Mouse (Mus musculus) megakaryocyte-erythroid progenitor cell, adult 5 weeks (primary cell): ENCODE data around the gene Wdr62. TPM values are rescaled to one million over a fixed set of nuclear protein-coding genes. Genes with fewer than 3 reads are reported as not detected.

Experiments
- polyA plus RNA-seq: library from polyadenylated mRNA; stranded (reverse); fragments of >175 nt; gene quantifications from 2 replicates; pipeline ENCODE4 v1.2.3, GENCODE M21; 2012

The Wdr62 gene
- polyA plus RNA-seq: 62.9 and 71.0 TPM in 2 replicates

DNA sequence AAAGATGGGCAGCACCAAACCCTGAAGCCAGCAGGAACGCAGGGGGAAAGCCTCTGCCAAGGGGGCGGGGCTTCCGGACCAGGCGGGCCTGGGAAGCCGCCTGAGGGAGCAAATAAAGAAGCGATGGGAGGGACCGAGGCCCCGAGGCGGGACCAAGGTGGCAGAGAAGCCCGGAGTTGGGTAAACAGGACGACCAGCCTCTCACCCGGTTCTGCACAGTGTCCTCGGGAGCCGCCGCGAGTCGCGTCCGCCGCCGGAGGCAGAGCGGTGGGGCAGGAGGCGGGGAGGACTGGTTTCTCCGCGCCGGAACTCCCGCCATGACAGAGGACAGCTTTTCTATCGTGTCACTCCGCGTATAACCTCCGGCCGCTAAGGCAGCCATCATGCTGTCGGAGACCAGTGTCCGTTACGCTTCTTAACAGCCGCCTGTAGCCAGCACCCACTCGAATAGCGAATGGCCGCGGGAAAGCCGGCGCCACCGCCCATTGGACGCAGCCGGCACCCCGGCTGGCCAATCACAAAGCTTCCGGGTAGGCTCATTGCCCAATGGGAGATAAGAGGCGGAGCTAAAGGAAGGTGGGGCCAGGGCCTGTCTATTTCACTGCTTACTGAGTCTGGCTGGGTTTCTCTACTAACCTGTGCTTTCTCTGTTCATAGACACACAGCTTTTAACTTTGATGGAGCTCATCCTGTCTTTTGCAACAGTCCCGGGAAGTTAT, at the start of gene Wdr62, which contains the start of gene Thap8:
Gene Wdr62 (minus strand): TSS at position 469 of the 719 bp plus-strand sequence.
Gene Thap8 (plus strand): TSS at position 144 of the 719 bp plus-strand sequence.

DNA sequence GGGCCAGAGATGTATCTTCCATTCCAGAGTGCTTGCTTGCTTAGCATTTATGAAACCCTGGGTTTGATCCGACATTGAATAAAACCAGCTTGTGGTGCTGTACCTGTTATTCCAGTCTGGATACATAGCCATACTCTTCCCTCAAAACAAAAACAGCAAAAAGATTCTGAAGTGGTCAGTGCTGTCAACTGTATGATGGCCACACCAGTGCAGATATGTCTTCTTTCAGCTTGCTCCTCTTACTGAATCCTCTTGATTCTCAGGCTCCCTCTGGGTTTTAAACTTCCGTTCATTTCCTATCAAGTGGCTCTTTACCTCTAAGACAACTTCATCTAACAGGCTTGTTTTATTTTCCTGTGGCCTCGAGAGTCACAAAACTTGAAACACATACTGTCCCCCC, 43.6 kb upstream of the Wdr62 start, which contains the start of gene Sdhaf1:
Gene Sdhaf1 (minus strand): TSS at position 101 of the 400 bp plus-strand sequence.

DNA sequence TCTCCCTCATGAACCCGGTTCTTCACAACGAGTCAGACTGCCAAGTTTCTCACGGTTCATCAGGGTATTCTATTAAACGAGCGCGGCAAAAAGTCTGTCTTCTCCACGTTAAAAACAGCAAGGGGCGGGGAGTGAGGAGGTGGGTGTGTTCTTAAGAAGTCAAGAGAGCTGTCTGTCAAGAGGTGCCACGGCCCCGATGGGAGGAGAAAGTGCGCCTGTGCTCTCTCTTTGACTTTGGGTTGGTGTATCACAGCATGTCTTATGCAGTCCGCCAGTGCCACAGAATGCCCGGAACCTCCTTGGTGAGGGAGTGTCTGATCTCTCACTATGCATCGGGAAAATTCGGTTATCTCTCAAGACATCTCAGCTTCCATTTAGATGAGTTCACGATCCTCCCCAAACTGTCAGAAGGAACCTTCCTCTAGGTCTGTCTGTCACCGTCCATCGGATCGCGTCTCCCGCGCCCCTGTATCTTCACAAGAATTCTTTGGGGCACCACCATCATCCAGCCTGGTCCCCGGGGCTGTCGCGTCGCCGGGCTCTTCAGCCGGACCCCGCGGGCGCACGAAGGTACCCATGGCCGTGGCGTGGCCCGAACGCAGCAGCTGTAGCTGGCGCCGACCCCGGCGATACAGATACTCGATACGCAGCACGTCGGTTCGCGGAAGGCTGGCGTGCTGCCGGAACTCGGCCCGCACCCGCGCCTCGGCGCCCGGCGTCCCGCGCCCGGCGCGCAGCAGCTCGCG, 41.5 kb upstream of the Wdr62 start, which contains the start of gene E130208F15Rik:
Gene E130208F15Rik (plus strand): TSS at position 202 of the 746 bp plus-strand sequence.

DNA sequence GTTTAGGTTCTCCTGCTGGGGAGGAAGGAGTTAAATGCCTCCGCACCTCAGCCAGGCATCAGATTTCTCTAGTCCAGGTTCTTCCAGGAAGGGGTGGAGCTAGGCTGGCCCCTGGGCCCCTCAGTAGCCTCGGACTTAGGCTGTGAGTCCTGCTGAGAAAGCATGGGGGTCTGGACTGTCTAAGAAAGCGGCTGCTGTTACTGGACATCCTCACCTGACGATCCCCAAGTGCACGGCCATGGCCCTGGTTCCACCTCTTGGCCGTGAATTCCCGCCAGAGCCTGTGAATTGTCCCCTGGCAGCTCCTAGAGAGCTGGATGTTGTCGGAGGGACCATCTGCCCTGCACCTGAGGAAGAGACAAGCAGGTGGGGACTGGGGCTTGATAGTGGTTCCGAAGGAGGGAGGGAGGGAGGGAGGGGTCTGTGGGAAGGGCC, 34.5 kb upstream of the Wdr62 start, which contains the start of gene Syne4:
Gene Syne4 (plus strand): TSS at position 87 of the 435 bp plus-strand sequence.

GRCm38 (mm10) chr7:30308076-30309005, 28.1 kb upstream of the Wdr62 start, which contains the start of gene Alkbh6:
Gene Alkbh6, plus strand, starts transcription at chr7:30308717.

GRCm38 (mm10) chr7:30291215-30292131, 11.3 kb upstream of the Wdr62 start, which contains the start of gene Clip3:
Gene Clip3, plus strand, starts transcription at chr7:30291728.

GRCm38 (mm10) chr7:30235625-30236024, 44.6 kb downstream of the Wdr62 start, which contains the start of gene Ovol3:
Gene Ovol3, minus strand, starts transcription at chr7:30235725.

GRCm38 (mm10) chr7:30231669-30232454, 48.4 kb downstream of the Wdr62 start, which contains the start of the genes Polr2i and Tbcb:
Gene Polr2i, plus strand, starts transcription at chr7:30231948.
Gene Tbcb, minus strand, starts transcription at chr7:30232272.

GRCm38 (mm10) chr7:30198481-30198971, 81.7 kb downstream of the Wdr62 start, which contains the start of gene Capns1:
Gene Capns1, minus strand, starts transcription at chr7:30198811.

Other genes starting within 250 kb of the Wdr62 start
- not detected in 2 replicates for gene Zfp14, start 229.0 kb downstream of the Wdr62 start, polyA plus RNA-seq
- 0.11 and 0.21 TPM in 2 replicates for gene Zfp82, start 207.5 kb downstream of the Wdr62 start, polyA plus RNA-seq
- gene Gm26920, start 190.0 kb downstream of the Wdr62 start, polyA plus RNA-seq: not detected in 2 replicates
- gene Zfp566, start 189.9 kb downstream of the Wdr62 start, polyA plus RNA-seq: 2.1 and 2.5 TPM in 2 replicates
- gene Zfp260, start 185.6 kb downstream of the Wdr62 start, polyA plus RNA-seq: 0.36 and 0.46 TPM in 2 replicates
- 6.9 and 11.1 TPM in 2 replicates for gene Zfp382, start 158.5 kb downstream of the Wdr62 start, polyA plus RNA-seq
- 11.1 and 15.2 TPM in 2 replicates for gene Zfp146, start 110.7 kb downstream of the Wdr62 start, polyA plus RNA-seq
- gene Cox7a1, start 96.3 kb downstream of the Wdr62 start, polyA plus RNA-seq: 1.2 and 1.7 TPM in 2 replicates
- 138 TPM in 2 replicates for gene Capns1, start 81.6 kb downstream of the Wdr62 start, polyA plus RNA-seq
- gene Polr2i, start 48.5 kb downstream of the Wdr62 start, polyA plus RNA-seq: 66.8 and 89.4 TPM in 2 replicates
- 42.3 and 54.7 TPM in 2 replicates for gene Tbcb, start 48.1 kb downstream of the Wdr62 start, polyA plus RNA-seq
- gene Ovol3, start 44.7 kb downstream of the Wdr62 start, polyA plus RNA-seq: 0.10 TPM in 2 replicates
- 0.30 and 0.38 TPM in 2 replicates for gene Thap8, start 325 bp downstream of the Wdr62 start, polyA plus RNA-seq
- 0.36 and 0.95 TPM in 2 replicates for gene Clip3, start 11.3 kb upstream of the Wdr62 start, polyA plus RNA-seq
- 63.3 and 74.5 TPM in 2 replicates for gene Alkbh6, start 28.3 kb upstream of the Wdr62 start, polyA plus RNA-seq
- 1.6 and 2.0 TPM in 2 replicates for gene Syne4, start 34.4 kb upstream of the Wdr62 start, polyA plus RNA-seq
- 0.48 and 0.54 TPM in 2 replicates for gene E130208F15Rik, start 41.3 kb upstream of the Wdr62 start, polyA plus RNA-seq
- 8.0 and 10.3 TPM in 2 replicates for gene Sdhaf1, start 43.5 kb upstream of the Wdr62 start, polyA plus RNA-seq
- 0.11 TPM in 1 of 2 replicates, not detected in the other for gene Lrfn3, start 82.4 kb upstream of the Wdr62 start, polyA plus RNA-seq
- 186 and 336 TPM in 2 replicates for gene Tyrobp, start 133.3 kb upstream of the Wdr62 start, polyA plus RNA-seq
- gene Hcst, start 139.4 kb upstream of the Wdr62 start, polyA plus RNA-seq: 6.4 and 7.2 TPM in 2 replicates
- gene Nfkbid, start 141.3 kb upstream of the Wdr62 start, polyA plus RNA-seq: 103 and 112 TPM in 2 replicates
- 0.08 and 0.15 TPM in 2 replicates for gene Aplp1, start 165.1 kb upstream of the Wdr62 start, polyA plus RNA-seq
- gene Kirrel2, start 177.3 kb upstream of the Wdr62 start, polyA plus RNA-seq: 0.05 and 0.13 TPM in 2 replicates
- not detected in 2 replicates for gene Nphs1, start 177.9 kb upstream of the Wdr62 start, polyA plus RNA-seq
- not detected in 2 replicates for gene Prodh2, start 213.2 kb upstream of the Wdr62 start, polyA plus RNA-seq